In the genomic region with DNA sequence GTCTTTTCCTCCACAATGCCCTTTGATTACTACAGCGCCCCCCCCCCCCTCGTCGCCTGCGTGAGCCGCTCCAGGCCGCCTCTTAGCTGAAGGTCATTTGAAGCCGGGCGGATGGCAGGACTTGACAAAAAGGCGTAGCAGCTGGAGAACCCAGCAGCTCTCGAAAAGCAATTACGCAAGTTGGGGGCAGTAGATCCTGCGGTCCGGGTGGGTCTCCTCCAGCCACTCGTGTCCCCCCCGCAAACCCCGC, we compare ENCODE assay signal across 8 mouse cellular contexts. TPM values are rescaled to one million over a fixed set of nuclear protein-coding genes. Genes with fewer than 3 reads are reported as not detected.
DNase-seq lines count a peak whose midpoint lies in the region; ATAC-seq and TF ChIP-seq lines count a peak whose summit lies in the region.

No protein-coding gene starts in this region.

- TF ChIP-seq CTCF in lung, embryonic 14.5 days (IDR thresholded peaks at IDR 0.05; ENCODE audit: low read depth), result no peak
- TF ChIP-seq CTCF in embryonic fibroblast, embryonic 13.5 days (IDR thresholded peaks at IDR 0.05; ENCODE audit: borderline replicate concordance, insufficient read depth, low read length), result no peak
- no peak for TF ChIP-seq CTCF in intestine, postnatal 0 days (IDR thresholded peaks at IDR 0.05; ENCODE audit: low read depth)

- TF ChIP-seq POLR2A in embryonic fibroblast, embryonic 13.5 days (IDR thresholded peaks at IDR 0.05; ENCODE audit: low read depth, low read length), result no peak

- peak overlapping the region; percentile 76 for H3K9ac ChIP-seq in lung, embryonic 14.5 days
- H3K9ac ChIP-seq in intestine, postnatal 0 days (ENCODE audit: low read depth, low read length), result peak overlapping the region; percentile 85
- peak overlapping the region; percentile 92 for H3K9ac ChIP-seq in neural tube, embryonic 14.5 days (replicated peaks; ENCODE audit: low read depth, low read length)

- H3K4me2 ChIP-seq in lung, embryonic 14.5 days, result peak overlapping the region; percentile 77
- H3K4me2 ChIP-seq in intestine, postnatal 0 days (replicated peaks; ENCODE audit: low read depth), result peak overlapping the region; percentile 79
- H3K4me2 ChIP-seq in neural tube, embryonic 14.5 days (ENCODE audit: low read depth, low read length), result peak overlapping the region; percentile 66

- peak overlapping the region; percentile 96 for H3K27ac ChIP-seq in lung, embryonic 14.5 days (ENCODE audit: low read depth)
- peak overlapping the region; percentile 79 for H3K27ac ChIP-seq in embryonic fibroblast, embryonic 13.5 days (ENCODE audit: insufficient read depth, low read length)
- peak overlapping the region; percentile 98 for H3K27ac ChIP-seq in intestine, postnatal 0 days (ENCODE audit: low read depth, low read length)
- H3K27ac ChIP-seq in neural tube, embryonic 14.5 days (ENCODE audit: low read depth, low read length), result peak overlapping the region; percentile 91

- peaks cover 30% of the 10 kb centered on the region for H3K36me3 ChIP-seq in lung, embryonic 14.5 days (ENCODE audit: insufficient read depth)
- peaks cover 14% of the 10 kb centered on the region for H3K36me3 ChIP-seq in intestine, postnatal 0 days (ENCODE audit: control insufficient read depth, insufficient read depth)
- H3K36me3 ChIP-seq in neural tube, embryonic 14.5 days (ENCODE audit: control insufficient read depth, insufficient read depth, low read length), result 0 out of 2 replicates have a peak, but pooled peaks cover 4% of the 10 kb centered on the region

- ATAC-seq in lung, embryonic 14.5 days (ENCODE audit: insufficient read depth), result no peak; the same call in 1 of the 2 replicates
- peak; percentile 60 for ATAC-seq in intestine, postnatal 0 days
- ATAC-seq in neural tube, embryonic 14.5 days (ENCODE audit: low read depth), result no peak
- ATAC-seq in inflammation-experienced regulatory T-cells, adult 6 months, result no peak

- 0 out of 2 replicates have a peak, but pooled peaks cover 6% of the 10 kb centered on the region for H3K4me1 ChIP-seq in lung, embryonic 14.5 days (ENCODE audit: insufficient read depth)
- H3K4me1 ChIP-seq in embryonic fibroblast, embryonic 13.5 days (ENCODE audit: control insufficient read depth, insufficient read depth, low read length), result peaks cover 16% of the 10 kb centered on the region
- 0 out of 2 replicates have a peak, but pooled peaks cover 6% of the 10 kb centered on the region for H3K4me1 ChIP-seq in intestine, postnatal 0 days (replicated peaks; ENCODE audit: control insufficient read depth, insufficient read depth, low read length)
- peaks cover 6% of the 10 kb centered on the region; the same call in 1 of the 2 replicates for H3K4me1 ChIP-seq in neural tube, embryonic 14.5 days (ENCODE audit: control insufficient read depth, insufficient read depth, low read length)

- H3K27me3 ChIP-seq in lung, embryonic 14.5 days (ENCODE audit: insufficient read depth, low read length), result no peaks in the 10 kb centered on the region
- no peaks in the 10 kb centered on the region for H3K27me3 ChIP-seq in intestine, postnatal 0 days (replicated peaks; ENCODE audit: control insufficient read depth, insufficient read depth, low read length)
- H3K27me3 ChIP-seq in neural tube, embryonic 14.5 days (ENCODE audit: control insufficient read depth, insufficient read depth, low read length), result no peaks in the 10 kb centered on the region

- under 1% methylated on average over 16 of the region's 16 CpGs for WGBS in lung, embryonic 14.5 days
- WGBS in intestine, postnatal 0 days, result under 1% methylated on average over 15 of the region's 16 CpGs
- under 1% methylated on average over 16 of the region's 16 CpGs for WGBS in neural tube, embryonic 14.5 days

- peak overlapping the region; percentile 95 for H3K4me3 ChIP-seq in lung, embryonic 14.5 days (ENCODE audit: low read depth, low read length)
- peak overlapping the region; percentile 86 for H3K4me3 ChIP-seq in embryonic fibroblast, embryonic 13.5 days (ENCODE audit: insufficient read depth, low read length)
- peak overlapping the region; percentile 98 for H3K4me3 ChIP-seq in intestine, postnatal 0 days (ENCODE audit: low read depth, low read length)
- H3K4me3 ChIP-seq in neural tube, embryonic 14.5 days (ENCODE audit: low read depth, low read length), result peak overlapping the region; percentile 98

- H3K9me3 ChIP-seq in lung, embryonic 14.5 days (ENCODE audit: low read depth, low read length), result no peaks in the 10 kb centered on the region
- no peaks in the 10 kb centered on the region for H3K9me3 ChIP-seq in intestine, postnatal 0 days (ENCODE audit: control insufficient read depth)
- H3K9me3 ChIP-seq in neural tube, embryonic 14.5 days (ENCODE audit: control insufficient read depth, low read length), result no peaks in the 10 kb centered on the region

- DNase-seq in lung, embryonic 14.5 days, result no peak
- DNase-seq in lung, postnatal 10 days, result no peak
- no peak for DNase-seq in ovary, adult 18-20 months (ENCODE audit: low spot score)
- no peak for DNase-seq in yolk sac, embryonic 10.5 days (ENCODE audit: low spot score)

RNA-seq across cellular contexts. Expression of a gene that starts 0.2 kb away (rescaled TPM):
- 95.7 and 96.9 TPM in 2 replicates for polyA plus RNA-seq in lung, embryonic 14.5 days (2014; fragmentation: Nextera tagmentation; extraction: Ambion mirVana)
- polyA plus RNA-seq in embryonic fibroblast, embryonic 13.5 days (2011; ENCODE audit: insufficient read length, low read depth, missing spikeins), result 57.7 and 70.6 TPM in 2 replicates
- polyA plus RNA-seq in intestine, postnatal 0 days (2015; fragmentation: Nextera tagmentation; extraction: Ambion mirVana), result 25.9 and 27.9 TPM in 2 replicates
- polyA plus RNA-seq in neural tube, embryonic 14.5 days (2014; fragmentation: Nextera tagmentation; extraction: Ambion mirVana), result 122 and 126 TPM in 2 replicates
- polyA plus RNA-seq in inflammation-experienced regulatory T-cells, adult 6 months (2017; shearing (Covaris generic)), result 100 to 1,000 TPM in 2 of 3 experiments, 10 to 100 TPM in 1; 76.3 to 164 (median 120) TPM

RNA-seq across cellular contexts. Expression of a gene that starts 22.3 kb away (rescaled TPM):
- 90.7 and 97.6 TPM in 2 replicates for polyA plus RNA-seq in lung, embryonic 14.5 days (2014; fragmentation: Nextera tagmentation; extraction: Ambion mirVana)
- 118 TPM in 2 replicates for polyA plus RNA-seq in embryonic fibroblast, embryonic 13.5 days (2011; ENCODE audit: insufficient read length, low read depth, missing spikeins)
- 133 and 136 TPM in 2 replicates for polyA plus RNA-seq in intestine, postnatal 0 days (2015; fragmentation: Nextera tagmentation; extraction: Ambion mirVana)
- polyA plus RNA-seq in neural tube, embryonic 14.5 days (2014; fragmentation: Nextera tagmentation; extraction: Ambion mirVana), result 145 and 154 TPM in 2 replicates
- 100 to 1,000 TPM; 103 to 141 (median 119) TPM for polyA plus RNA-seq in inflammation-experienced regulatory T-cells, adult 6 months (2017; shearing (Covaris generic))

RNA-seq across cellular contexts. Expression of a gene that starts 22.4 kb away (rescaled TPM):
- 210 and 228 TPM in 2 replicates for polyA plus RNA-seq in lung, embryonic 14.5 days (2014; fragmentation: Nextera tagmentation; extraction: Ambion mirVana)
- 134 and 147 TPM in 2 replicates for polyA plus RNA-seq in embryonic fibroblast, embryonic 13.5 days (2011; ENCODE audit: insufficient read length, low read depth, missing spikeins)
- 120 and 138 TPM in 2 replicates for polyA plus RNA-seq in intestine, postnatal 0 days (2015; fragmentation: Nextera tagmentation; extraction: Ambion mirVana)
- polyA plus RNA-seq in neural tube, embryonic 14.5 days (2014; fragmentation: Nextera tagmentation; extraction: Ambion mirVana), result 195 and 239 TPM in 2 replicates
- polyA plus RNA-seq in inflammation-experienced regulatory T-cells, adult 6 months (2017; shearing (Covaris generic)), result 10 to 100 TPM; 10.0 to 16.1 (median 14.4) TPM

RNA-seq across cellular contexts. Expression of a gene that starts 50.7 kb away (rescaled TPM):
- polyA plus RNA-seq in lung, embryonic 14.5 days (2014; fragmentation: Nextera tagmentation; extraction: Ambion mirVana), result 0.58 TPM in 1 of 2 replicates, not detected in the other
- not detected in 2 replicates for polyA plus RNA-seq in embryonic fibroblast, embryonic 13.5 days (2011; ENCODE audit: insufficient read length, low read depth, missing spikeins)
- polyA plus RNA-seq in intestine, postnatal 0 days (2015; fragmentation: Nextera tagmentation; extraction: Ambion mirVana), result 419 and 610 TPM in 2 replicates
- polyA plus RNA-seq in neural tube, embryonic 14.5 days (2014; fragmentation: Nextera tagmentation; extraction: Ambion mirVana), result not detected in 2 replicates
- not detected for polyA plus RNA-seq in inflammation-experienced regulatory T-cells, adult 6 months (2017; shearing (Covaris generic))
